10 mouse cellular contexts compared by ENCODE assay signal in genomic region chr5:136935905-136936695, GRCm38 (mm10). TPM values are rescaled to one million over a fixed set of nuclear protein-coding genes. Genes with fewer than 3 reads are reported as not detected.
A peak's percentile ranks its signal among the peaks of the same experiment; 100 is the strongest.
DNase-seq lines count a peak whose midpoint lies in the region; ATAC-seq and TF ChIP-seq lines count a peak whose summit lies in the region.
"Had no signal": no experiment of that assay in that cellular context is flagged by ENCODE, and none has a peak within 500 bp of the region (broad histone marks: within the 10 kb centered on the region; RNA-seq: fewer than 3 reads in every experiment).

No protein-coding gene starts in this region.

- H3K9me3 ChIP-seq in intestine, postnatal 0 days (ENCODE audit: control insufficient read depth), result no peaks in the 10 kb centered on the region
- no peaks in the 10 kb centered on the region for H3K9me3 ChIP-seq in intestine, embryonic 15.5 days
- H3K9me3 ChIP-seq in G1E (replicated peaks), result peaks cover 3% of the 10 kb centered on the region
- H3K9me3 ChIP-seq in forebrain, embryonic 11.5 days (ENCODE audit: control insufficient read depth, low read length), result no peaks in the 10 kb centered on the region
- H3K9me3 ChIP-seq: liver, embryonic 13.5 days had no signal

- H3K36me3 ChIP-seq in intestine, postnatal 0 days (ENCODE audit: control insufficient read depth, insufficient read depth), result no peaks in the 10 kb centered on the region
- no peaks in the 10 kb centered on the region for H3K36me3 ChIP-seq in intestine, embryonic 15.5 days
- H3K36me3 ChIP-seq in G1E (replicated peaks), result peaks cover 72% of the 10 kb centered on the region
- no peaks in the 10 kb centered on the region for H3K36me3 ChIP-seq in forebrain, embryonic 11.5 days (ENCODE audit: control insufficient read depth, insufficient read depth, low read length)
- H3K36me3 ChIP-seq: liver, embryonic 13.5 days had no signal

- no peaks in the 10 kb centered on the region for H3K4me1 ChIP-seq in intestine, postnatal 0 days (replicated peaks; ENCODE audit: control insufficient read depth, insufficient read depth, low read length)
- H3K4me1 ChIP-seq in intestine, embryonic 15.5 days (replicated peaks), result no peaks in the 10 kb centered on the region
- H3K4me1 ChIP-seq in G1E (ENCODE audit: insufficient read depth, low read depth, low read length), result peaks cover 4% of the 10 kb centered on the region; the same call in 1 of the 2 replicates
- no peaks in the 10 kb centered on the region for H3K4me1 ChIP-seq in forebrain, embryonic 11.5 days (replicated peaks; ENCODE audit: control insufficient read depth, insufficient read depth, low read length)
- H3K4me1 ChIP-seq: liver, embryonic 13.5 days had no signal

- H3K27ac ChIP-seq in intestine, postnatal 0 days (ENCODE audit: low read depth, low read length), result no peak overlapping the region
- H3K27ac ChIP-seq in intestine, embryonic 15.5 days, result no peak overlapping the region
- no peak overlapping the region for H3K27ac ChIP-seq in forebrain, embryonic 11.5 days (ENCODE audit: low read depth, low read length)
- H3K27ac ChIP-seq: liver, embryonic 13.5 days had no signal

- ATAC-seq in intestine, postnatal 0 days, result no peak
- ATAC-seq in intestine, embryonic 15.5 days, result no peak
- no peak for ATAC-seq in G1E (ENCODE audit: extremely low read depth, insufficient number of reproducible peaks, low FRiP score, poor library complexity, severe bottlenecking)
- ATAC-seq in erythroblast, adult 5-6 weeks (replicated peaks; ENCODE audit: low FRiP score, poor library complexity, severe bottlenecking), result no peak
- ATAC-seq in forebrain, embryonic 11.5 days (replicated peaks; ENCODE audit: low FRiP score), result no peak

- no peak overlapping the region for H3K4me3 ChIP-seq in intestine, postnatal 0 days (ENCODE audit: low read depth, low read length)
- H3K4me3 ChIP-seq in intestine, embryonic 15.5 days (replicated peaks), result no peak overlapping the region
- no peak overlapping the region for H3K4me3 ChIP-seq in G1E (ENCODE audit: low read depth, low read length)
- H3K4me3 ChIP-seq in forebrain, embryonic 11.5 days (ENCODE audit: low read depth, low read length), result no peak overlapping the region
- H3K4me3 ChIP-seq: liver, embryonic 13.5 days had no signal

- H3K9ac ChIP-seq in intestine, postnatal 0 days (ENCODE audit: low read depth, low read length), result no peak overlapping the region
- no peak overlapping the region for H3K9ac ChIP-seq in intestine, embryonic 15.5 days
- no peak overlapping the region for H3K9ac ChIP-seq in forebrain, embryonic 11.5 days (ENCODE audit: low read length)
- H3K9ac ChIP-seq: liver, embryonic 13.5 days had no signal

- DNase-seq in 3T3-L1 (ENCODE audit: low read depth, low spot score), result peak; percentile 55
- no peak for DNase-seq in G1E (ENCODE audit: low spot score)
- DNase-seq in kidney, postnatal 4 days, result peak; percentile 44 to 47
- DNase-seq in forebrain, embryonic 11.5 days (ENCODE audit: low spot score), result no peak
- no peak for DNase-seq in gastrocnemius, adult 18-20 months (ENCODE audit: low spot score)
- DNase-seq: cerebellum, adult 11-12 months; liver, embryonic 13.5 days had no signal

- WGBS in intestine, postnatal 0 days, result 65% methylated on average over 7 of the region's 7 CpGs
- WGBS in intestine, embryonic 15.5 days, result 68% methylated on average over 7 of the region's 7 CpGs
- WGBS in forebrain, embryonic 11.5 days, result 64% methylated on average over 7 of the region's 7 CpGs

- no peak overlapping the region for H3K4me2 ChIP-seq in intestine, postnatal 0 days (replicated peaks; ENCODE audit: low read depth)
- no peak overlapping the region for H3K4me2 ChIP-seq in intestine, embryonic 15.5 days (replicated peaks)
- H3K4me2 ChIP-seq in forebrain, embryonic 11.5 days (ENCODE audit: low read depth, low read length, severe bottlenecking), result no peak overlapping the region
- H3K4me2 ChIP-seq: liver, embryonic 13.5 days had no signal

- no peaks in the 10 kb centered on the region for H3K27me3 ChIP-seq in intestine, postnatal 0 days (replicated peaks; ENCODE audit: control insufficient read depth, insufficient read depth, low read length)
- H3K27me3 ChIP-seq in intestine, embryonic 15.5 days (replicated peaks), result no peaks in the 10 kb centered on the region
- no peaks in the 10 kb centered on the region for H3K27me3 ChIP-seq in G1E (ENCODE audit: insufficient read depth, low read length)
- no peaks in the 10 kb centered on the region for H3K27me3 ChIP-seq in forebrain, embryonic 11.5 days (ENCODE audit: control insufficient read depth, insufficient read depth, low read length)
- H3K27me3 ChIP-seq: liver, embryonic 13.5 days had no signal

- peak; percentile 74 for TF ChIP-seq CTCF in intestine, postnatal 0 days (IDR thresholded peaks at IDR 0.05; ENCODE audit: low read depth)
- TF ChIP-seq CTCF in G1E (IDR thresholded peaks at IDR 0.05; ENCODE audit: low read depth, low read length), result peak; percentile 25; the same call in 1 of the 2 replicates

RNA-seq across cellular contexts. Expression of gene Fis1, which starts 17.0 kb away (rescaled TPM):
- 318 and 324 TPM in 2 replicates for polyA plus RNA-seq in intestine, postnatal 0 days (2015; fragmentation: Nextera tagmentation; extraction: Ambion mirVana)
- polyA plus RNA-seq in intestine, embryonic 15.5 days (2015; fragmentation: Nextera tagmentation; extraction: Ambion mirVana), result 258 and 259 TPM in 2 replicates
- total RNA-seq in G1E (2014; fragmentation: Nextera tagmentation) (143 and 157 TPM in 2 replicates), G1E (2017) (152 and 170 TPM in 2 replicates)
- polyA plus RNA-seq in G1E (2012), result 439 and 593 TPM in 2 replicates
- 160 and 175 TPM in 2 replicates for total RNA-seq in erythroblast, adult 5-6 weeks (2015; ENCODE audit: low replicate concordance)
- 65.3 and 70.5 TPM in 2 replicates for total RNA-seq in erythroblast, adult 5-6 weeks (2017; ENCODE audit: low replicate concordance)
- polyA plus RNA-seq in forebrain, embryonic 11.5 days (2014; fragmentation: Nextera tagmentation; extraction: Ambion mirVana), result 277 and 287 TPM in 2 replicates
- total RNA-seq in gastrocnemius, adult 18-20 months (2021), result 100 to 1,000 TPM; 173 to 186 TPM

RNA-seq across cellular contexts. Expression of gene Ift22, which starts 28.1 kb away (rescaled TPM):
- polyA plus RNA-seq in intestine, postnatal 0 days (2015; fragmentation: Nextera tagmentation; extraction: Ambion mirVana), result 24.7 and 25.2 TPM in 2 replicates
- 54.4 and 55.0 TPM in 2 replicates for polyA plus RNA-seq in intestine, embryonic 15.5 days (2015; fragmentation: Nextera tagmentation; extraction: Ambion mirVana)
- total RNA-seq in G1E (2014; fragmentation: Nextera tagmentation) (10.5 and 16.6 TPM in 2 replicates), G1E (2017) (5.6 and 6.1 TPM in 2 replicates)
- polyA plus RNA-seq in G1E (2012), result 3.9 and 6.5 TPM in 2 replicates
- 1.7 and 4.8 TPM in 2 replicates for total RNA-seq in erythroblast, adult 5-6 weeks (2015; ENCODE audit: low replicate concordance)
- 0.28 and 1.3 TPM in 2 replicates for total RNA-seq in erythroblast, adult 5-6 weeks (2017; ENCODE audit: low replicate concordance)
- 105 and 112 TPM in 2 replicates for polyA plus RNA-seq in forebrain, embryonic 11.5 days (2014; fragmentation: Nextera tagmentation; extraction: Ambion mirVana)
- 1 to 10 TPM; 4.4 to 5.3 TPM for total RNA-seq in gastrocnemius, adult 18-20 months (2021)

RNA-seq across cellular contexts. Expression of gene Cldn15, which starts 30.3 kb away (rescaled TPM):
- polyA plus RNA-seq in intestine, postnatal 0 days (2015; fragmentation: Nextera tagmentation; extraction: Ambion mirVana), result 29.5 and 31.2 TPM in 2 replicates
- polyA plus RNA-seq in intestine, embryonic 15.5 days (2015; fragmentation: Nextera tagmentation; extraction: Ambion mirVana), result 18.4 and 24.9 TPM in 2 replicates
- total RNA-seq in G1E (2014; fragmentation: Nextera tagmentation) (1.6 TPM in 1 of 2 replicates, not detected in the other), G1E (2017) (0.05 TPM in 1 of 2 replicates, not detected in the other)
- polyA plus RNA-seq in G1E (2012), result 0.08 and 0.13 TPM in 2 replicates
- total RNA-seq in erythroblast, adult 5-6 weeks (2015; ENCODE audit: low replicate concordance), result 5.8 and 14.0 TPM in 2 replicates
- 11.0 and 19.1 TPM in 2 replicates for total RNA-seq in erythroblast, adult 5-6 weeks (2017; ENCODE audit: low replicate concordance)
- 0.24 TPM in 1 of 2 replicates, not detected in the other for polyA plus RNA-seq in forebrain, embryonic 11.5 days (2014; fragmentation: Nextera tagmentation; extraction: Ambion mirVana)
- 1 to 10 TPM; 1.6 TPM for total RNA-seq in gastrocnemius, adult 18-20 months (2021)

RNA-seq across cellular contexts. Expression of gene Plod3, which starts 50.7 kb away (rescaled TPM):
- polyA plus RNA-seq in intestine, postnatal 0 days (2015; fragmentation: Nextera tagmentation; extraction: Ambion mirVana), result 11.1 and 11.8 TPM in 2 replicates
- 41.1 and 42.8 TPM in 2 replicates for polyA plus RNA-seq in intestine, embryonic 15.5 days (2015; fragmentation: Nextera tagmentation; extraction: Ambion mirVana)
- total RNA-seq in G1E (2014; fragmentation: Nextera tagmentation) (21.4 and 39.8 TPM in 2 replicates), G1E (2017) (19.7 and 20.7 TPM in 2 replicates)
- polyA plus RNA-seq in G1E (2012), result 33.1 and 33.9 TPM in 2 replicates
- total RNA-seq in erythroblast, adult 5-6 weeks (2015; ENCODE audit: low replicate concordance), result 19.2 and 23.0 TPM in 2 replicates
- 20.6 and 36.1 TPM in 2 replicates for total RNA-seq in erythroblast, adult 5-6 weeks (2017; ENCODE audit: low replicate concordance)
- 29.1 and 30.7 TPM in 2 replicates for polyA plus RNA-seq in forebrain, embryonic 11.5 days (2014; fragmentation: Nextera tagmentation; extraction: Ambion mirVana)
- total RNA-seq in gastrocnemius, adult 18-20 months (2021), result 10 to 100 TPM; 16.8 to 19.7 TPM

RNA-seq across cellular contexts. Expression of gene Znhit1, which starts 51.7 kb away (rescaled TPM):
- polyA plus RNA-seq in intestine, postnatal 0 days (2015; fragmentation: Nextera tagmentation; extraction: Ambion mirVana), result 84.6 and 91.1 TPM in 2 replicates
- polyA plus RNA-seq in intestine, embryonic 15.5 days (2015; fragmentation: Nextera tagmentation; extraction: Ambion mirVana), result 99.9 and 111 TPM in 2 replicates
- total RNA-seq in G1E (2014; fragmentation: Nextera tagmentation) (88.7 and 113 TPM in 2 replicates), G1E (2017) (35.5 and 43.4 TPM in 2 replicates)
- 247 and 287 TPM in 2 replicates for polyA plus RNA-seq in G1E (2012)
- total RNA-seq in erythroblast, adult 5-6 weeks (2015; ENCODE audit: low replicate concordance), result 24.4 and 32.2 TPM in 2 replicates
- total RNA-seq in erythroblast, adult 5-6 weeks (2017; ENCODE audit: low replicate concordance), result 15.8 and 17.7 TPM in 2 replicates
- polyA plus RNA-seq in forebrain, embryonic 11.5 days (2014; fragmentation: Nextera tagmentation; extraction: Ambion mirVana), result 93.4 and 99.5 TPM in 2 replicates
- 10 to 100 TPM; 73.3 to 76.9 TPM for total RNA-seq in gastrocnemius, adult 18-20 months (2021)

Comparison
In these comparisons a context has a peak if more than half of its experiments do, and no peak if none do; other contexts are left out.
1. DNase-seq: peak in 3T3-L1 (single experiment) and kidney, postnatal 4 days (2 of 2); none in G1E (single experiment), forebrain, embryonic 11.5 days (single experiment) and gastrocnemius, adult 18-20 months (single experiment).
2. RNA of gene Cldn15, which starts 30.3 kb away (polyA plus RNA-seq): 29.5 to 31.2 TPM in intestine, postnatal 0 days and 18.4 to 24.9 TPM in intestine, embryonic 15.5 days; 0.08 to 0.13 TPM in G1E and 0.24 TPM in forebrain, embryonic 11.5 days; every median in the first group is over 10 times any median in the second.